Mouse (Mus musculus) ovary, postnatal 14 days (tissue): ENCODE results near the gene Poldip2.

ENCODE experiments used
- DNase-seq: peaks from one replicate; pipeline ENCODE4 v3.0.0; 2022; ENCODE audit warnings: low spot score

Gene Poldip2

GRCm38 (mm10) chr11:78544449-78545111, 32.6 kb downstream of the Poldip2 start:
- DNase-seq: no peak

- DNase-seq: no peak
Observed at GRCm38 (mm10) chr11:78545181-78545580, 33.2 kb downstream of the Poldip2 start.

DNA sequence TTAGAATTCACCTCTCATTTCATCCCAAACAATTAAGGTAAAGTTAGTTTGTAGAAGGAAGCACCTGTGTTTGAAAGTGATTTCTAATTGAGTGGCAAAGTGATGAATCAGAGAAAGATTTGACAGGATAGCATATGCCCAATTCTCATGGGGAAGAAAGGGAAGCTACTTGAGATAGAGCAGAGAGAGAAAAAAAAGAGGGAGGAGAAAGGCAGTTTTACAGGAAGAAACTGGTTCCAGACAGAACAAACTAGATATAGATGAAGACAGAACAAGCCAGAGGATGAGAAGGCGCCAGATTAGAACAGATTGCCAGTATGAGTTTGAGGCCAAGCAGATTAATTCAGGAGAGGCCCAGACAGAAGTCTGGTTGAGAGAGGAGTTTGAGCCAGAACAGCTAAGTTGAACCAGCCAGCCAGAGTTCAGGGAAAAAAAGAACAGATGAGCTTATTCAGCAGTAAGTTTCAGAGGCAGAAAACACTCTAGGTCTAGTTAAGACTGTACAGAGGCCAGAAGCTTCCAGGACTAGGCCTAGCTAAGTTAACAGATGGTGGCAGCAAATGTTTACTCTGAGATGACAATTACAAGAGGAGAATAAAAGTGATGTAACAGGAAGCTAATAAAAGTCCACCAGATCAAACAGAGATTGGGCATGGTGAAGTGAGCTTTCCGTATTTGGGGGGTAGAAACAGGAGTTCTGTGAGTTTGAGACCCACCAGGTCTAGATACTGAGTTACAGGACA, 35.9 kb downstream of the Poldip2 start:
- DNase-seq: no peak

- DNase-seq: no peak
Observed at GRCm38 (mm10) chr11:78549491-78549987, 37.5 kb downstream of the Poldip2 start.

DNA sequence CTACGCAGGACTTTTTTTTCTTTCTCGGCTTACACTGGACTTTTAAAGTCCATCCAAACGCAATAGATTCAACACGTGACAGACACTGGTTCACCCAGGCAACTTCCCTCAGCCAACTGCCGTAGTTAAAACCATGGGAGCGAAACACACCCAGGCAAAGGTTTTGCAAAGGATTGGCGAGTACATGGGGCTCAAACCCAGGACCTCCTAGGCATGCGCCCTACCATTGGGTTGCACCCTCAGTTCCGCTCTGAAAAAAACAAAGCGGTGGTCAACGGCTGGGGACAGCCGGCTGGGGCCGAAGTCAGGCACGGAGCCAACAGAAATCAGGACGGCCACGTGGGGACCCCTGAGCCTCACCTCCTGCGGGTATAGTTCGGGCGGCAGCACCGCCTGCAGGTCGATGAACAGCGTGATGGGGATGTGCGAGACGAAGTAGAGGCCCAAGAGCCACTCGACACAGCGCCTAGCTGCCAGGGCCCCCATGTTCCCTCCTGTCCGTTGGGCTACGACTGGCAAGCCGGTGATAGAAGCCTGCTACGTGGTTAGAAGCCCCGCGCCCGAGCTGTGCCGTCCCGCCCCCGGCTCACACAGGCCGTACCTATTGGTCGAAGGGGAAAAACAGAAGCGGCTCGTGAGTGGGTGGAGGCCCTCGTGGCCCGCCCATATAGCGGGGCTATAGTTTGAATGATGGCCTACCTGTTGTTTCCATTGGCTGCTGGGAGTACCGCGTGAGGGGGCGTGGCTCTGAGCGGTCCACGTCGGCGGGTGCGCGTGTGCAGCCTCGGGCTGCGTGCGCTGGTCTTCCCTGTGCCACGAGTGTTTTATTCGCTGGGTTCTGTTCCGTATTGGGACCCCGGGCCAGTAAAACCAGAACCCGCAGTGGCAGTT, 38.4 kb downstream of the Poldip2 start, which contains the start of gene Tmem97:
Gene Tmem97, minus strand, starts transcription at position 610 of the 891 bp plus-strand sequence.
- DNase-seq: peak; percentile 82

DNA sequence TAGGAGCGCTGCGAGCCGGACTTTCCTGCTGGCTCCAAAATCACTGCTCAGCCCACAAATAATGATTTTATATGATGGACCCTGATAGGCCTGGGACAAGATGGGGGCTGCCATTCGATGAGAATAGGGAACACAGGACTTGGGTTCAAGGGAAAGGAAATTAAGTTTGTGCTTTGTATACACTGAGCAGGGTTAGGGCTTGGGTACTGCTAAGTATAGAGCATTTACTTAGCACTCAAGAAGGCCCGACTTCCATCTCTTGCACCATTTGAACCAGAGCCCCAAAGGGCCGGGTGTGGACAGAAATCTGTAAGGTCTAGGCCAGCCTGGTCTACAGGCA, 39.0 kb downstream of the Poldip2 start:
- DNase-seq: no peak

GRCm38 (mm10) chr11:78555623-78556022, 43.6 kb downstream of the Poldip2 start:
- DNase-seq: no peak

- DNase-seq: no peak
Observed at GRCm38 (mm10) chr11:78556070-78556469, 44.1 kb downstream of the Poldip2 start.

DNA sequence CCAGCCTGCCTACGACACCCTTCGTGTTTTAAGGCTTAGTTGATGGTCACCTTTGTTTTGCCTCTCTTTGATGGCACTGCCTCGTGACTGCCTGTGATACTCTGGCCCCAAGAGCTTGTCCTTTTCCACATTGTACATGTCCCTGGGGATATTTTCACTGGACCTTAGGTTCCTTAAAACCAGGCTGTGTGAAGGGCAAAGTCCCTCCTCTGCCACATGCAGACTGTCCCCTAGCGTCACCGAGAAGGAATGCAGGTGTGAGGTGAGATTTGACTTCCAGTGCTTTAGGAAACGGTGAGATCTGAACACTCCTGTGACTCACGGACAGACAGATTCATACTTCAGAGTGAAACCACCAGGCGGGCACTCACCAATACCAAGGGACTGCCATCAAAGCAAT, 45.2 kb downstream of the Poldip2 start:
- no peak for DNase-seq

- peak; percentile 61 for DNase-seq
Observed at GRCm38 (mm10) chr11:78560447-78560846, 48.5 kb downstream of the Poldip2 start.

GRCm38 (mm10) chr11:78566775-78567174, 54.8 kb downstream of the Poldip2 start:
- no peak for DNase-seq

GRCm38 (mm10) chr11:78567614-78568013, 55.6 kb downstream of the Poldip2 start:
- DNase-seq: no peak

- no peak for DNase-seq
Observed at GRCm38 (mm10) chr11:78568827-78569226, 56.8 kb downstream of the Poldip2 start.

- DNase-seq: no peak
Observed at GRCm38 (mm10) chr11:78569806-78570205, 57.8 kb downstream of the Poldip2 start.

GRCm38 (mm10) chr11:78571441-78571840, 59.4 kb downstream of the Poldip2 start:
- no peak for DNase-seq

- DNase-seq: no peak
Observed at GRCm38 (mm10) chr11:78571854-78572253, 59.9 kb downstream of the Poldip2 start.
